Mouse (Mus musculus) gonadal fat pad, adult 2 months (tissue): ENCODE measurements around the gene Tmem106a. TPM values are rescaled to one million over a fixed set of nuclear protein-coding genes. Genes with fewer than 3 reads are reported as not detected.
A peak's percentile ranks its signal among the peaks of the same experiment; 100 is the strongest.
"Not testable (repeated sequence)": the region's sequence is repeated elsewhere in the genome, so short reads cannot be mapped to it uniquely, and the experiment has no call there.

Source experiments
- DNase-seq: peaks from one replicate; pipeline ENCODE4 v3.0.0-alpha.2; 2012; ENCODE audit warnings: low read depth
- polyA plus RNA-seq: library from polyadenylated mRNA; depleted of rRNA; stranded (reverse); fragments of >200 nt; gene quantifications from 2 replicates; pipeline ENCODE4 v1.2.3, GENCODE M21; 2012; rRNA removed

Tmem106a gene
- polyA plus RNA-seq = 37.0 and 71.6 TPM in 2 replicates

DNA sequence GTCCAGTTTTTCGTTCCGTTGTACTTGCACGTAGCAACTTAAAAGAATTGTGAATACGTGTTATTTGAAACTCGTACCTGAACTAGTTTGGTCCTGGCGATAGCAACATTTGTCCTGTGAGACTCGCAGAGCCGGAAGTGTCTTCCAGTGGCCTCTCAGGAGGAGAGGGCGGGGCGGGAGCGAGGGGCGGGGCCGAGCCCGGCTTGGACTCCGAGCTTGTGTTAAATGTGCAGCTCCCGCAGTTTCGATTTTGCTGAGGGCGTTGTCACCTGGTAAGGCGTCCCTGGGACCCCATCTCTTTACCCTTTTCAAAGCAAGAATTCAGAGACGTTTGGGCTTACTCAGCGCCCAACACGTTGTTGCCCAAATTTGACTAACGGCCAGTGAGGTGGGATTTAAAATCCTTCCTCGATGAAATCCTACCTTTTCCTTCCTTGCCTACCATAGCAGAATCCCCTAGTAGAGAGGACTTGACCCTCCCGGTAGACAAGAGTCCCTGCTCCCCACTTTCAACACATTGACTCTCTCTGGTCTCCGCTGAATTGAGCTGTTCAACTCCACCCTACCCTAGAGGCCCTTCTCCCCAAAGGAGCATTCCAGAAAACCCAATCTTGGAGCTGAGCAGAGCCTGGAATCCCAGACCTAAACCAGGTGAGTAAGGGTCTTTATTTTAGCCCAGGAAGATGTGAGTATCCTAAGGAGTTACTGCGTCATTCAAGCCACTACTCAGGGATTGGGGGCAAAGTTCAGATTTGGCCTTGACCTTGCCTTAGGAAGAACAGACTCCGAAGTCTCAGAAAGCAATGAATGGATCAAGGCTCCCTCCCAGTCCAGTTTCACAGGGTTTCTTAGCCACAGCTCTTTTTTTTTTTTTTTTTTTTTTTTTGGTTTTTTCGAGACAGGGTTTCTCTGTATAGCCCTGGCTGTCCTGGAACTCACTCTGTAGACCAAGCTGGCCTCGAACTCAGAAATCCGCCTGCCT, at the start of gene Tmem106a:
Gene Tmem106a (plus strand): TSS at position 189 of the 982 bp plus-strand sequence.
- no peak for DNase-seq

DNA sequence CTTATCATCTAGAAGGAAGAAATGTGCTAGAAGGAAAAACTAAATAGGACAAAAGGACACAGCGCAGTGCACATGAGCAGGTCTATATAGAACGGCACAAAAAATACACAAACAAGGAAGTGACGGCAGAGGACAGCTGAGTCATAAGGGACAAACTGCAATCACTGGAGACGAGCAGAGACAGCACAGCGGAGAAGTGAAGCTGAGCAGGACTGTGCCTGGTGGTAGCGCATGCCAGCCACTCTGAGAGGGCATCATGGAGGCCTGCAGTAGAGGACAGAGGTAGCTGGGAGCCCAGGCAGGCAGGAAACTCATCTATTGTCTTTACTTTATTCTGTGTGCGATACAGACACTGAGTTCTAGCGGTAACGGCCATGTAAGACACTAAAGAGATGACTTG, 38.5 kb upstream of the Tmem106a start:
- no peak for DNase-seq

DNA sequence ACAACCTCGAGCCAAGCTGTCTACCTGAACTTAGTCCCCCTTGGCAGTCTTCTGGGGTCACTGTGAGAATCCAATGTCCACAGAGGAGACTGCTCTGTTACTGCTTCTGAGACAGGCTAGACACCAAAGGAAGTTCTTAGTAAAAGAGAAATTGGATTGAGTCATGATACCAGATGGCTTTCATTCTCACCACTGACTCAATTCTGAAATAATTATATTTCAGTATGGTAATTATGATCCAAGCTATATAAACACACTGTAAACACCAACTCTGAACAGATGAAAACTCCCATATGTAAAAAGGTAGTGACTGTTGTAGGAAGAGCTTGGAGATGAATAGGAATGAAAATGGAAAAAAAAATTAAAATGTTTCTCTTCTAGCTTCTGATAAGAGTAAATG, 37.9 kb upstream of the Tmem106a start:
- no peak for DNase-seq

DNA sequence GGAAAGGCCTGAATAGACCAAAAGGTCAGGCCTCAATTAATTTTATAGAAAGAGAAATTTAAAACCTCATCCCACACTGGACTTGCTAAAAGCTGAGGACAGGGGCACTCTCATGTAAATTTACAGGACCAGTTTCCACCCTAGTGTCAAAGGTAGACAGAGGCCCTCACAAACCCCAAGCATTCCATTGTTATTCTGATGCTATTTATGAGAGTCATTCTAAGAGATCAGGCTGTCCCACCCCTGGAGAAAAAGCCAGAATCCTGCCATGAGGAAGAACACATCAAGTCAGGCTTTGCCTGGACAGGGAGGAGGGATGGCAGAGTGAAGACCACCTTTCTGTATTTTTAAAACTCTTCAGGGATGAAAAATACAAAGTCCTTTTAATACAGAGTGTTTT, 33.5 kb upstream of the Tmem106a start:
- no peak for DNase-seq

DNA sequence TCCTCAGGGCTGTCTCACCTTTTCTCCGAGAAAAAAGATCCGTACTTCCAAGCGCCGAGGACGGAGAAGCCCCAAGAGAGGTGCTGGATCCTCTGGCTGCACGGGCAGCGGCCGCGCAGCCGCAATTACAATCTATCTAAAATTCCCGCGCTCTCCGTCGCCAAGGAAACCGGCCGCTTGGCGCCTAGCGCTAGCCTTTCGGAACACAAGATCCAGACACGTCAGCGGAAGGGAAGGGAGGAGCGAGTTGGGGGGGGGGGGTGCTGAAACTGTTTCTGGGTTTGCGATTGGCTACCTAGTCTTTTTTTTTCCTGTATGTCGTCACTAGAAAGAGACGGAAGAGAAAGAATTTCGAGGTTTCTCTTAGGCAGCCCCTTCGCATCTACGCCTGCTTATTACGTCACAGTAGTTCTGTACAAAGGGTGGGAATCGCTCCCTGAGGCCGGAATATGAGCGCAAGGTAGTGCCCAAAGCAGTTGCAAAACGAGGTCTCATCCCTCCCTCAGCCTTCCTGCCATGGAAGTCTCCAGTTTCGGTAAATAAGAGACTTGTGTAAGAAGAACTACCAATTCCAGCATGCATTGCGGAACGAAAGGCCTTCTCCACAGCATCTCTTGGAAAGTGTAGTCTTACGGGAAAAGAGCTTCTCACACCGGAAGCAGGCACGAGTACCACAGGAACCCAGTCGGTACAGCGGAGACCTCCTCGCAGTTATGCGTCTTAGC, 30.1 kb upstream of the Tmem106a start, which contains the start of the genes Brca1 and Nbr1:
Gene Brca1 (minus strand): TSS at position 205 of the 725 bp plus-strand sequence.
Gene Nbr1 (plus strand): TSS at position 399 of the 725 bp plus-strand sequence.
- peak; percentile 99 for DNase-seq

DNA sequence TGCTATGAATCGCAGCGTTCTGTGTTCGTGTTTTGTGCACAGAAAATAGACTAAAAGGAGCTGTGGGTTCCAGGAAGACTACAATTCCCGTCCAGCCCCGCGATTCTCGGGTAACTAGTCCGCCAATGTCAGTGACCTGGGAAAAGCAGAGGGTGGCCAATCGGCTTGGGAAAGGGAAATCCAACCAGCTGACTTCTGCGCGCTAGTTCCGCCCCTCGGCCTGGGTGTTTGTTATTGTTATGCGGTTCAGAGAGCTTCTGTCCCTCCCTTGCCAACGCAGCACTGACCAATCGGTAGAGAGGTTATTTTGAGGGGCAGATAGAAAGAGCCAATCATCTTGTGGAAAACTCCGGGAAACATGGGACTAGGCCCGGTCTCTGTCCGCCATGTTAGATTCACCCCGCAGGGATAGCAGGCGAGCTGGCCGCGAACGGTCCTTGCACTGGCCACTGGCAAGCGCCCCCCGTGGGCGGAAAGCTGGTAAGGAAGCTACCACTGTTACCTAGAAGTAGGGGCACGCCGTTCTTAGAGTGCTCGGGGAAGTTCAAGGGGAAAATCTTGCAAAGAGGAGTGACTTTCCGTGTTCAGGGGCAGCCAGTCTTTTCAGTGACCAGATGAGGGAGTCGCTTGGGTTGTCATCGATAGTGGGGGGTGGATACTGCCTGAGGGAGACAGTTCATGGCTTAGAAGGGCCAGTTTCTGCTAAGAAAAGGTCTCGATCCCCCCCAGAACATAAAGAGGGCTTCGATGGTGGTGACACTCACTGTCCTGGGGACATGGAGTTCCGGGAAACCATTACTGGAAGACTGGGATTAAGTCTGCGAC, 29.4 kb upstream of the Tmem106a start:
- peak; percentile 99 for DNase-seq

DNA sequence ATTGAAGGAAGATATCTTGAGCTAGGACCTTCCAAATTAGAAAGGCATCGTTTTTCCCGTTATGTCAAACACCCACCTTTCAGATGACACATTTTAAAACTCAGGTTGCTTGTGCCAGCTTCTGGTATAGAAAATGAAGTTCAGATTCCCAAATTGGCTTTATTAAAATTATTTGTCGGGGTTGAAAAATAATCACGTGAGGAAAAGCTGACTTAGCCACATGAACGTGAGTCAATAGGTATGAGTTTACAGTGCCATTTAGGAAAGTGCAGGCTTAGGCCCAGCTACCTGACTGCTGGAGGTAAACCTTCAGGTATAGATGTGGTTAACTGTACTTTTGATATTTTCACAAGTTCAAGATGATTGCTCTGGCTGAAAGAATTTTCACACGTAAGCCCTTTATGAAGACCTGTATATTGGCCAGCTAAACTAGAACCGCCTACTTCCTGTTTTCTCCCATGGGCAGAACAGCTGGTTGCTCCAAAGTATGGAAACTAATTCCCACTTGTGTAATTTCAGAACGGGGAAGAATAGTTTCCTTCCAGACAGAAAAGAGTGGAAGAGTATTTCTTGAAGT, 28.6 kb upstream of the Tmem106a start:
- no peak for DNase-seq

DNA sequence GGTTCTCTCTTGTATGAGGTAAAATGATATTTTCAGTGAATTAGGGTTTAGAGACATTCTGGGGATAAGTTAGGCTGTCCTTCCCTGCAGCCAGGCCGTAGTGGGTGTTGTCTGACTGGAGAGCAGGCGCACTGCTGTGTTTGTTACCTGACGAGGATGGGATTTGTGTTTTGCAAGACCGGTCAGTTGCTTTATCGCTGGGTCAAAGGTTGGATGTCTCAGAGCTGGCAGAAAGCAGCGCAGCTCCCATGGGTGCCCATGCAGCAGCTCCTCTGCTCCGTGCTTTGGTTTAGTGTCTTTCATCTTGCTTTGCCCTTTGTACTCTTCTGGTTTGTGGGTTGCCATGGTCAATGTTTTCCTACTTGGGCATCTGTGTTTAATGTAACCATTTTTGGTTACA, 25.5 kb upstream of the Tmem106a start:
- DNase-seq = no peak

DNA sequence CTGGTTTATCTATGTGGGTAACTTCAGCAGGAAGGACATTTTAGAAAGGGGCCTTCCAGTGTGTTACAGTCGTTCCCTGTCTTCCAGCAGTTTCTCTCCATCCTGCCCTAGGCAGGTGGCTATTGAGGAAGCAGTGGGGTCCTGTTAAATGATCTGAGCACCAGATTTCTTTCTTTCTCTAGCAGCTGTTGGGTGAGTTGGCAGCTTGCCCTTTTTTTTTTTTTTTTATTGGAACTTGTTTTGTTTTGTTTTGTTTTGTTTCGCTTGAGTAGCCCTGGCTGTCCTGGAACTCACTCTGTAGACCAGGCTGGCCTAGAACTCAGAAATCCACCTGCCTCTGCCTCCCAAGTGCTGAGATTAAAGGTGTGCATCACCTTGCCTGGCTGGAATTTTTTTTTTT, 25.1 kb upstream of the Tmem106a start:
- no peak for DNase-seq

DNA sequence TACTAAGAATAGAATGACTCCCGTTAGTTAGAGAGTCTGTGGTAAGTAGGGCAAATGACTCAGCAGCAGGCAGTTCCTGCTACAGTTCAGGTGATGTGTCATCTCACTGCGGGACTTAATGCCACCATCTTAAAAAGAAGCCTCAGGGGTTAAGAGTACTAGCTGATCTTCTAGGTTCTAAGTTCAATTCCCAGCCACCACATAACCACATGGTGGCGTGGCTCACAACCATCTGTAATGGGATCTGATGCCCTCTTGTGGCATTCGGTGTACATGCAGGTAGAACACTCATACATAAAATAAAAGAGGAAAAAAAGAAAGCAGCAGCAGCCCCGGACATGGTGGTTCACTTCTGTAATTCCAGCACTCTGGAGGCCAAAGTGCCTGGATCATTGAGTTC, 19.7 kb upstream of the Tmem106a start:
- no peak for DNase-seq

DNA sequence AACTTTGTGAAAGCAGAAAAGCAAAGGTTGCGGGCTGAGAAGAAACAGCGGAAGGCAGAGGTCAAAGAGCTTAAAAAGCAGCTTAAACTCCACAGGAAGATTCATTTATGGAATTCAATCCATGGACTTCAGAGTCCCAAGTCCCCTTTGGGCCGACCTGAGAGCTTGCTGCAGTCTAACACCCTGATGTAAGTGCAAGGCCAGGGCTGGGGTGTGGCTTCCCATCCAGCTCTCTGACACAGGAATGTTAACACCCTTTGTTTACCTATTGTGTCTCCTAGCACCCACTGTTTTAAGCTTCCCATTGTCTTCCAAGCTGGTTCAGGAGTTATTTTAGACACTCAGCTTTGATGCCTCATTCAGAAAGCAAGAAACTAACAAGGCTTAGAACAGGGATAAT, 13.6 kb upstream of the Tmem106a start:
- DNase-seq = no peak

DNA sequence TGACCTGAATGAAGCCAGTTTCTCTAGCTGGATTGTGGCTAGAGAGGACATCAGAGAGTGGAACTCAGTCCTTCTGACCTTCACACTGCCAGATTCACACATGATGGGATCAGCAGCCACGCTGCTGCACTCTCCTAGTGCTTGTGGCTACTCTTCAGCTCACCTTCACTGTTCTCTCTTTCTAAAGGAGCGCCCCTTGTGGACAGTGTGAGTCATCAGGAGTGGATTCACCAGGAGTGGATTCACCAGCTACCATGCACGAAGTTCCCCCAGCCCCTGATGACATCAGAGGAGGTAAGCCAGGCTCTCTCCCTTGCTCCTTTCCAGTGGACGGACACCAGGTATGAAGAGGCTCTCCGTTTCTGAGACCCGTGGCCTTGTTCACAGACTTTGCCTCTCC, 5.9 kb upstream of the Tmem106a start:
- no peak for DNase-seq

DNA sequence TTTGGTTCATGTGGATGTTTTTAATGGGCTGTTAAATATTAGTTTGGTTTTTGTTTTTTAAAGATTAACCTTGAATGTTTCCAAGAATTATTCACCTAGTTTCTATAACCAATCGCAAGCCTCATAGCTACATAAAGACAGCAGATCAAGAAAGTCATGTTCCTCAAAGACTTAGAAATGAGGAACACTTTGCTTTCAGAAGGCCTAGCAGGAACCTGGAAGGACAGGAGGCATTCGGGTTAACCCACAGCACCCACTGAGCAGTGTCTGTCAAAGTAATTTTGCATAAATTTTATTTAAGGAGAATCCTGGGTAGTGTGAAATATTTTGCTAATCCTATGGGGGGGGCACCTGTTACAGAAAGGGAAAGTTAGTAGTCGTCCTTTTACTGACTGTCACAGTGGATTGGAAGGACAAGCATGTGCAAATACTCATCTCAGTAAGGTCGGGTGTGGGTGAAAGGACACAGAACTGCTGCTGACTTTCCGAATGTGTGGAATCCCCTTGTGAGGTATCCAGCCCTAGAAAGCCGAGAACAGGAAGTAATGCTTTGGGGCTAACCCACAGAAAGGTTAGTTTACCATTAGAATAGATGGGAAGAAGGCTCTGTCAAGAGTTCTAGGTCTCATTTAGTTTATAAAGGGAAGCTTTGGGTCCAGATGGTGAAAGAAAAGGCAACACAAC, 819 bp upstream of the Tmem106a start:
- DNase-seq = no peak

DNA sequence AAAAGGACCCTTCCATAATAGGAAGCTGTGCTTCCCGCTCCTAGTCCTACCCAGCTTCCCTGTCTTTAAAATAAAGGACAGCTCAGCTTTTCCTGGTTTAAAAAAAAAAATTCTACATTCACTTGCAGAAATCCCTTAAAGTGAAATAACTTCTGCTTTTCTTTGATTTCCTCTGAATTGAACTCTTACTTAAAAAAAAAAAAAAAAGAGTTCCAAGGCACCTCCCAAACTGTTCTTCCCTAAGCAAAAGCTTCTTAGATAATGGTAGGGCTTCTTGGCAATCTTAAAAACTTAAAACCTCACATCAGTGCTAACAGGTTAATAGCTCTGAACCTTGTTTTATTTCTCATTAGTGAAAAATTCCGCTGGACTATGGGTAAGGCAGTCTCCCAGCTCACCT, 1.2 kb downstream of the Tmem106a start:
- DNase-seq = no peak

DNA sequence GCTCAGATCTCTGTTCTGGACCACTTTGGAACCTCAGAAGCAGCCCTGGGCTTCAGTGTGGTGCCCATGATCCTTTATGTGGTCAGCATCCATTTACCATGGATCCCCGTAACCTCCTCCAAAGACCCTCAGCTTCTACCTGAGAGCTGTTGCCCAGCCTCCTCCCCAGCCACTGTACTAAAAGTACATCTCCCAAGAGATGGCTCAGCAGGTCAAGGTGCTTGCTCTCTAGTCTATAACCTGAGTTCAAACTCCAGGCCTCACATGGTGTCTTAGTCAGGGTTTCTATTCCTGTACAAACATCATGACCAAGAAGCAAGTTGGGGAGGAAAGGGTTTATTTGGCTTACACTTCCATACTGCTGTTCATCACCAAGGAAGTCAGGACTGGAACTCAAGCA, 3.0 kb downstream of the Tmem106a start:
- DNase-seq = not testable (repeated sequence)

DNA sequence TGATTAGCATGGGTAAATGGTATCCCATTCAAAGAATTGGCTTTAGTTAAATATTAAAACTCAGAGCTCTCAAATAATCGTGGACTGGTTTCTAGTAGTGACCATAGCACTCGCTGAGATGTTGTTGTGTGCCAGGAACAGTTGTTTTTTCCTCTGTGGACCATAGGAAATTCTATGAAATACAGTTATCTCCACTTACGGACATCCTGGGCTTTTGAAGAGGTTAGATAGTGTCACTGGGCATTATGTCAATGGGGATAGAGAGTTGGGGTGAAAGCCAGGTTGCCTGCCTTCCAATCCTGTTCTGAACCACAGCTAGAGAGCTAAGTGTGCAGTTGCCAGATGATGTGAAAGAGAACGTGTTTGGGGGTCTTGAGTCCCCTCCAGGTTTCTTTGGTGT, 3.8 kb downstream of the Tmem106a start:
- no peak for DNase-seq

DNA sequence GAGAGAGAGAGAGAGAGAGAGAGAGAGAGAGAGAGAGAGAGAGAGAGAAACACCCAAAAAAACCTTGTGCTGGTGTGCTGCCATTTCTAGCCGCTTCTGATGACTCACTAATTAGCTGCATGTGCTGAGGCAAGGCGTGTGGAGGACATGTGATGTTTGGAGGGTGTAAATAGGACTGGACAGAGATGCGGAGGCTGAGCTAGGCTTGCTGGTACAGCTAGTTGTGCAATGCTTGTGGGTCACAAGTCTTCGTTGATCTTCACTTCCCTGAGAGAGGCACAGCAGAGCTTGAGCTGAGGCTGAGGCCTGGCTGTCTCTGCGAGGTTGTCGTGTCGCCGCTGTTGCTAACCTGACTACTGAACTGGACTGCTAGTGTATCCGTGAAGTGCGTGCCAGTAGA, 5.6 kb downstream of the Tmem106a start:
- DNase-seq = peak; percentile 40

DNA sequence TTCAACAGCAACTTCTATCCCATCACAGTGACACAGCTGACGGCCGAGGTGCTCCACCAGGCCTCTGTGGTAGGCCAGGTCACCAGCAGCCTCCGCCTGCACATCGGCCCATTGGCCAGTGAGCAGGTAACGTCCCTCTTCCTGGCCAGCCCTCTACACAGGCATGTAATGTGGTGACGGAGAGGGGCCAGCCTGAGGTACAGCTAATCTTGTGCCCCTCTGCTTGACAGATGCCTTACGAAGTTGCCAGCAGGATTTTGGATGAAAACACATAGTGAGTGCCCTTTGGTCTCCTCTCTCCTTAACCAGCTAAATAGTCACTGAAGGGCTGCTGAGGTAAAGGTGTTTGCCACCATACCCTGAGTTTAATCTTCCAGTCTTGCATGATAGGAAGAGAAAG, 6.8 kb downstream of the Tmem106a start:
- DNase-seq = no peak

DNA sequence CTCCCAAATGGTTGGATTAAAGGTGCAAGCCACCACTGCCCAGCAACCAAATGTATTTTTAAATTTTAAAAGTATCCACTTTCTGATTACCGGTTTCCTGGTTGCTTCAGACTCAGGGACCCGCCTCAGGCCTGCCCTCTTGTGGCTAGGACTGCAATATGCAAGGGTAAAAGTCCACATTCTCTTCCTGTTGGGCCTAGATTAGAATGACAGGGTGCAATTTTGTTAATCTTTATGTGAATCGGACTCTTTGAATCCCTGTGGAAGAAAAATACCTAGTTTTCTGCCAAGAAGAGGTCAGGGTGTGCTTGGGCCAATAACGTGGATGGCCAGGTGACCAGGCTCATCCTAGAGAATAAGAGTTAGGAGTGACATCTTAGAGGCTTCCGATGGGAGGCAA, 7.4 kb downstream of the Tmem106a start:
- DNase-seq = no peak

DNA sequence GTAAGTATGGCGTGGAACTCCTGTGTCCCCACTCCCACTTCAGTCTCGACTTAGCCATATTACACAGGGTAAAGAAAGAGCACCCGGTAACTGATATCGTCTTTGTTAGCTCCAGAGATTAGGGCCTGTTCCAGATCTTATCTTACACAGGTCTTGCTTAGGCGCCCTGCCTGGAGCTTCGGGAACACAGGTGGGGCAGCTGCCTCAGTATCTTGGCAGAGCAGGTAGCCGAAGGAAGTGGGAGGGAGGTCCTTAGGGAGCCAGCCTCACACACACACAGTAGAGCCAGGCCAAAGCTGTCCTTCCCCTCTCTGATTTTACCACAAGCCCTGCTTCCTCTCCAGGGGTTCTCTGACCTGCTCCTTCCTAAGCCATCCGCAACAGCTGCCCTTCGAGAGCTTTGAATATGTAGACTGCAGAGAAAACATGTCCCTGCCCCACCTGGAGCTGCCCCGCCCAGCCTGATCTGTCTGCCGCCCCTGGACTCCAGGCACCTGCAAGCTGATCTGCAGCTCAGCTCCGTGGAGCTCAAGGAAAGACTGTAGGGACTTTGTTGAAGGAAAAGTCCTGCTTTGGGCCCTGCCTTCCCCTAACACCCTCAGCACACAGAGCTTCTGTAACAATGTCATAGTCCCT, 8.1 kb downstream of the Tmem106a start:
- DNase-seq = no peak
